Mouse (Mus musculus): ENCODE data around the gene Slc38a6. TPM values are rescaled to one million over a fixed set of nuclear protein-coding genes. Genes with fewer than 3 reads are reported as not detected.

The Slc38a6 gene
- polyA plus RNA-seq, 1 experiment = 18.8 TPM

DNA sequence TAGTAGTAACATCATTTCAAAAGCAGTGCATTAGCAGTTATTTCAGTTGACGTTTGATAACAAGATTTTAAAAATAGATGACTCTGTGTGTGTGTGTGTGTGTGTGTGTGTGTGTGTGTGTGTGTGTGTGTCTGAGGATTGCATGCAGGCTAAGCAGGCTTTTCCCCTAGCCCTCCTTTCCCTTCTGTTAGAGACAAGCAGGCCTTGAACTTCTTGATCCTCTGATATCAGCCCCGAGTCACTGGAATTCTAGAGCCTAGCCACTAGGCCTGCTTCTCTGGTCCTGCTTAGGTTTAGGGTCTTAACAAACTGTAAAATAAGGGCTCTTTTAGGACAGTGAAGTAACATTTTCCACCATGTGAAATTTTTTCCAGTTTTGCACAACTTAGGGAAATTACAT is 38.6 kb downstream of the Slc38a6 start:
- Histone ChIP-seq H3K9ac (ENCODE audit: low read depth, poor library complexity, severe bottlenecking) (no peak overlapping the region), H3K27me3 (ENCODE audit: control insufficient read depth, insufficient read depth, low read length, poor library complexity, severe bottlenecking) (no peaks in the 10 kb centered on the region), H3K9me3 (replicated peaks; ENCODE audit: control insufficient read depth, insufficient read depth, low read length, poor library complexity, severe bottlenecking) (no peaks in the 10 kb centered on the region), H3K36me3 (ENCODE audit: control insufficient read depth, insufficient read depth, low read length, poor library complexity, severe bottlenecking) (no peaks in the 10 kb centered on the region), H3K4me3 (ENCODE audit: low read depth, low read length) (no peak overlapping the region), H3K4me1 (ENCODE audit: control insufficient read depth, insufficient read depth, low read length) (no peaks in the 10 kb centered on the region), H3K27ac (ENCODE audit: insufficient read depth, low read length) (no peak overlapping the region)
- no peak for TF ChIP-seq CTCF (IDR thresholded peaks at IDR 0.05; ENCODE audit: low read depth, low read length)

DNA sequence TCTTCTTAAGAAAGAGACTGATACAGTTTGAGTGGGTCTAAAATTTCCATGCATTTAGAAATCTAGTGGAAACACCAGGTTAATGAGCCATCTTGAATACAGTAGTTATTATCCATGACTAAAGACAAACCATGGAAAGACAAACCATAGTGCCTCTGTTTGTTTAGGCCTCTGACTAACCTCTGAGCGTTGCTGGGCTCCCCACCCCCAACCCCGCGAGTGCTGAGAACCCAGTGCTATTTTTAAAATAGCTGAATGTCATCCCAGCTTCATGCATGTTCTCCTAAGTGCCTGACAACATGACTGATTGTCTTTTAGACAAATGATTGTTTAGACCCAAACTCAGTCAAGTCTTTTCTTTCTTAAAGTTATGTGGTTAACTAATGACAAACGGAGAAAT is 39.0 kb downstream of the Slc38a6 start:
- TF ChIP-seq POLR2A (IDR thresholded peaks at IDR 0.05; ENCODE audit: insufficient read depth, low read length) (no peak), CTCF (IDR thresholded peaks at IDR 0.05; ENCODE audit: low read depth, low read length) (no peak), EP300 (IDR thresholded peaks at IDR 0.05; ENCODE audit: insufficient read depth, low read depth, low read length) (no peak)
- Histone ChIP-seq H3K9ac (ENCODE audit: low read depth, poor library complexity, severe bottlenecking) (no peak overlapping the region), H3K4me1 (ENCODE audit: control insufficient read depth, insufficient read depth, low read length) (no peaks in the 10 kb centered on the region), H3K27ac (ENCODE audit: insufficient read depth, low read length) (no peak overlapping the region), H3K9me3 (replicated peaks; ENCODE audit: control insufficient read depth, insufficient read depth, low read length, poor library complexity, severe bottlenecking) (no peaks in the 10 kb centered on the region), H3K4me3 (ENCODE audit: low read depth, low read length) (no peak overlapping the region), H3K36me3 (ENCODE audit: control insufficient read depth, insufficient read depth, low read length, poor library complexity, severe bottlenecking) (no peaks in the 10 kb centered on the region), H3K27me3 (ENCODE audit: control insufficient read depth, insufficient read depth, low read length, poor library complexity, severe bottlenecking) (no peaks in the 10 kb centered on the region)

DNA sequence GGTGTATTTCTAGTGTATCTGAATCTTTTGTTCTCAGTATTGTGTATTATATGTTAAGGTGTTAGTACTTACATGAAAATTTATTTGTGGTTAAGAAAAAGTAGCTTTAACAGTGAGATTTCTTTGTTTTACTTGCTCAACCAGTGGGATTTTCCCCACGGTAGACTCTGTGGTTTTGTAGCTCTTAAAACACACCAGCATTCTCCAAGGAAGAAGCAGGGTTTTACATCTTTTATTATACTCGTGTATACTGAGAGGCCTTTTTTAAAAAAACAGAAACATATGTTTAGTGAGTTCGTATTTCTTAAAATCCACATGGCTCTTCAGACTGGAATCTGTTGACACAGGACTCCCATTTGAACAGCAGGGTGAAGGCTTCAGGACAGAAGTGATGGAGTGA is 40.8 kb downstream of the Slc38a6 start:
- Histone ChIP-seq H3K9ac (ENCODE audit: low read depth, poor library complexity, severe bottlenecking) (no peak overlapping the region), H3K4me3 (ENCODE audit: low read depth, low read length) (no peak overlapping the region), H3K4me1 (ENCODE audit: control insufficient read depth, insufficient read depth, low read length) (no peaks in the 10 kb centered on the region), H3K36me3 (ENCODE audit: control insufficient read depth, insufficient read depth, low read length, poor library complexity, severe bottlenecking) (no peaks in the 10 kb centered on the region), H3K27ac (ENCODE audit: insufficient read depth, low read length) (no peak overlapping the region), H3K9me3 (replicated peaks; ENCODE audit: control insufficient read depth, insufficient read depth, low read length, poor library complexity, severe bottlenecking) (no peaks in the 10 kb centered on the region), H3K27me3 (ENCODE audit: control insufficient read depth, insufficient read depth, low read length, poor library complexity, severe bottlenecking) (no peaks in the 10 kb centered on the region)
- no peak for TF ChIP-seq CTCF (IDR thresholded peaks at IDR 0.05; ENCODE audit: low read depth, low read length)
- no peak for TF ChIP-seq EP300 (IDR thresholded peaks at IDR 0.05; ENCODE audit: insufficient read depth, low read depth, low read length)

DNA sequence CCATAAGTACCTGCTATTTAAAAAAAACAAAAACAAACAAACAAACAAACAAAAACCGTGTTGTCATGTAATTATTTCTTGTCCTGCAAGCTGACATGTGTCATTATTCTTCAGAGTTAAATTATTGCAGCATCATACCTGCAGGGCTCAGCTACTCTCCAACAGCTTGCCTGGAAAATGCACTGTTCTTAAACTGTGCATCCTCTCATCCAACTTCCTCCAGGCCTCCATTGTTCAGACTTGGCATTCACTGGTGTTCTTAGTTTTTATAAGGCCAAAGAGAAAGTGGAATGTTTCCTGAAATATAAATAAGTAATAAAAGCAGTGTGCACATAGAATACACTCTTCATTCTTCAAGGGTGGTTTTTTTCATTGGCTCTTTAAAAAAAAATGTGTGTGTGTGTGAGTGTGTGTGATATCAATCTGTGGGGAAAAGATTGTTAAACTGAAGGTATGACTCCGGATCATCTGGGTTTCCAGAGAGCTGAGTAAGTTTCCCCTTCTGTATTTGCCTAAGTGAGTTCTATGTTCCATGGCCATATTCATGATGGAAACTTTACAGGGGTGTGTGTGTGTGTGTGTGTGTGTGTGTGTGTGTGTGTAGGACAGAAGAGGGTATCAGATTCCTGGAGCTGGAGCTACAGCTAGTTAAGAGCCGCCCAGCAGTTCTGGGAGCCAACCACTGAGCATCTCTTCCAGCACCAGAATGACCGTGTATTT is 42.0 kb downstream of the Slc38a6 start:
- H3K9ac ChIP-seq (ENCODE audit: low read depth, poor library complexity, severe bottlenecking) = no peak overlapping the region
- no peaks in the 10 kb centered on the region for H3K4me1 ChIP-seq (ENCODE audit: control insufficient read depth, insufficient read depth, low read length)

DNA sequence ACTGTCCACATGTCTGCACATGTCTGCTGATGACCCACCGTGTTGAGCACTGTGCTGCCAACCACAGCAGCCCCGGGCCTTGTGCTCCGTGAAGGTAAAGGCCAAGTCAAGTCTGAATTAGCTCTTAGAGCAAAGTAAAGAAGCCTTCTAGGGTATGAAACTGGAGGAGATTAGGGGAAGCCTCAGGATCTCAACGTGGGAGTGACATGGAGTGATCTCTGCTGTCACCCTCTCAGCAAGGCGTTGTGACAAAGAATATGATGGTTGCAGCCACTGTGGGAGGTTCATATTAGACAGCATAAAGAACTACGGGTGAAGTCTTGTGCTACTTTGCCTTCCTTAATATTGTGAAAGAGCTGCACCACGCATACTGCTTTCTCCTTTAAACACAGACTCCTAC is 43.7 kb downstream of the Slc38a6 start:
- H3K9me3 ChIP-seq (replicated peaks; ENCODE audit: control insufficient read depth, insufficient read depth, low read length, poor library complexity, severe bottlenecking) = no peaks in the 10 kb centered on the region

More for the DNA sequence above, 42.0 kb downstream of the Slc38a6 start:
- Histone ChIP-seq H3K27me3 (ENCODE audit: control insufficient read depth, insufficient read depth, low read length, poor library complexity, severe bottlenecking) (no peaks in the 10 kb centered on the region), H3K4me3 (ENCODE audit: low read depth, low read length) (no peak overlapping the region), H3K9me3 (replicated peaks; ENCODE audit: control insufficient read depth, insufficient read depth, low read length, poor library complexity, severe bottlenecking) (no peaks in the 10 kb centered on the region), H3K27ac (ENCODE audit: insufficient read depth, low read length) (no peak overlapping the region), H3K36me3 (ENCODE audit: control insufficient read depth, insufficient read depth, low read length, poor library complexity, severe bottlenecking) (no peaks in the 10 kb centered on the region)
- TF ChIP-seq CTCF (IDR thresholded peaks at IDR 0.05; ENCODE audit: low read depth, low read length) = no peak
- TF ChIP-seq POLR2A (IDR thresholded peaks at IDR 0.05; ENCODE audit: insufficient read depth, low read length) = no peak
- no peak for TF ChIP-seq EP300 (IDR thresholded peaks at IDR 0.05; ENCODE audit: insufficient read depth, low read depth, low read length)

DNA sequence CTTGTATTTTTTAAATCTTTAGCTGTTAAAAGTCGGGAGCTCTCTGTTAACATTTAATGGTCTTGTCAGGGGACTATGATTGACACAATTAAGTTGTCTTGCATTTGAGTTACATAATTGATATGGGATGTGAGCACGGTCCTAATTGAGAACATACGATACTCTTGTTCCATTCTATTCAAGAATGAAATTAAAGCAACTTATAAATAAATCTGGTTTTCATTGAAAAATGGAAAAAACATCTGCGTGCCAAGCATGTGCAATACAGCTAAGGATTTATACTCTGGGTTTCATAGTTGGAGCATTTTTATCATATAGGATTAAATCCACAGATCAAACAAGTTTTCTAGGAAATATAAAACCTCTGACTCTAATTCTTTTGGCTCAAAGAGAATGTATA is 46.1 kb downstream of the Slc38a6 start:
- no peaks in the 10 kb centered on the region for H3K9me3 ChIP-seq (replicated peaks; ENCODE audit: control insufficient read depth, insufficient read depth, low read length, poor library complexity, severe bottlenecking)
- TF ChIP-seq EP300 (IDR thresholded peaks at IDR 0.05; ENCODE audit: insufficient read depth, low read depth, low read length) = no peak
- no peak for TF ChIP-seq POLR2A (IDR thresholded peaks at IDR 0.05; ENCODE audit: insufficient read depth, low read length)
- TF ChIP-seq CTCF (IDR thresholded peaks at IDR 0.05; ENCODE audit: low read depth, low read length) = no peak
- H3K4me1 ChIP-seq (ENCODE audit: control insufficient read depth, insufficient read depth, low read length) = peaks cover 1% of the 10 kb centered on the region
- H3K4me3 ChIP-seq (ENCODE audit: low read depth, low read length) = no peak overlapping the region
- H3K36me3 ChIP-seq (ENCODE audit: control insufficient read depth, insufficient read depth, low read length, poor library complexity, severe bottlenecking) = no peaks in the 10 kb centered on the region
- no peak overlapping the region for H3K27ac ChIP-seq (ENCODE audit: insufficient read depth, low read length)
- no peaks in the 10 kb centered on the region for H3K27me3 ChIP-seq (ENCODE audit: control insufficient read depth, insufficient read depth, low read length, poor library complexity, severe bottlenecking)
- H3K9ac ChIP-seq (ENCODE audit: low read depth, poor library complexity, severe bottlenecking) = no peak overlapping the region

More for the DNA sequence above, 43.7 kb downstream of the Slc38a6 start:
- H3K4me3 ChIP-seq (ENCODE audit: low read depth, low read length) = no peak overlapping the region
- no peaks in the 10 kb centered on the region for H3K36me3 ChIP-seq (ENCODE audit: control insufficient read depth, insufficient read depth, low read length, poor library complexity, severe bottlenecking)
- H3K9ac ChIP-seq (ENCODE audit: low read depth, poor library complexity, severe bottlenecking) = no peak overlapping the region
- TF ChIP-seq EP300 (IDR thresholded peaks at IDR 0.05; ENCODE audit: insufficient read depth, low read depth, low read length) (no peak), CTCF (IDR thresholded peaks at IDR 0.05; ENCODE audit: low read depth, low read length) (no peak)
- H3K4me1 ChIP-seq (ENCODE audit: control insufficient read depth, insufficient read depth, low read length) = no peaks in the 10 kb centered on the region
- H3K27me3 ChIP-seq (ENCODE audit: control insufficient read depth, insufficient read depth, low read length, poor library complexity, severe bottlenecking) = no peaks in the 10 kb centered on the region
- no peak overlapping the region for H3K27ac ChIP-seq (ENCODE audit: insufficient read depth, low read length)
